Mouse (Mus musculus): ENCODE measurements at regions not wholly inside any gene's neighbourhood (a gene's known extent, or its start where the extent isn't known, plus 50 kb on each side); places are given as distances from the start of the nearest gene placed in this dataset.

DNA sequence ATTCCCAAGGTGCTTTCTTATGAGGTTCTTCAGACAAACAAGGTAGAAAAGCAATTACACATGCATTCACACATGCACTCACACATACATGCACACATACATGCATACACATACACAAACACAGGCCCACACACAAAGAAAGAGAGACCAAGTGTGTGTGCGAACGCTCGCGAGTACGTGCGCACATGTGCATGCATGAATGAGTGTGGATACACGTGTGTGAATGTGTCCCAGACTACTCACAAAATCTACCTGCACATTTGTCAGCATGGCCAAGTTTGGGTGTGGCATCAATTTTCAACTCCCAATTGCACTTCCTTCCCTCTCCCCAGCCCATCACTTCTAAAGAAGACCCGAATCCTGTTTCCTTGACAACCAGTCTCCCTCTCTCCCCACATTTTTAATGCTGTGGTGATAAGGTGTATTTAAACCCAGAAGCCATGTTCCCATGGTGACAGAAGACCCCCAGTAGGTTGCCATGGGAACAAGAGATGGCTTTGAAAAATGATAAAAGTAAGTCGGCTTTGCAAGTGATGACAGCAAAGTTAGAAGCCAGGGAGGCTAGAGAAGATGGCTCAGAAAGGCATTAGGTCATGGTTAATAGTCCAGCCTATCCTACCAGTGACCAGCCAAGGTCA lies 206.3 kb downstream of the Rpl10-ps3 start:
- peak; percentile 84 for DNase-seq (ENCODE audit: low read depth, low spot score)

DNA sequence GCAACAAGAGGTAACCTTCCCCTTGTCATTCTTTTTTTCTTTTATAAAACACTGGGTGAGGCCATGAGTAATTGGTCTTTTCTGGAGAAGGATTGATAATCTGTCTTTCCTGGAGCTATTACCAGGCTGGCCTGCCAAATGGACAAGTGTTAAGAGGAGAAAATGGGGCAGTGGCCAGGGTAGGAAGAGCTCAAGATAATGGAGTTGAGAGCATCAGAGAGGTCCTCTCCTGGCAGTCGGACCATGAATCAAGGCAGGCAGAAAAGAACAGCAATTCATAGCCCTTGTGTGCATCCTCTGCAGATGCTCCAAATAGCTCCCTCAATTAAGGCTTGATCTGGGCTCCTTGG lies 208.2 kb downstream of the Rpl10-ps3 start:
- no peak for DNase-seq (ENCODE audit: low read depth, low spot score)

DNA sequence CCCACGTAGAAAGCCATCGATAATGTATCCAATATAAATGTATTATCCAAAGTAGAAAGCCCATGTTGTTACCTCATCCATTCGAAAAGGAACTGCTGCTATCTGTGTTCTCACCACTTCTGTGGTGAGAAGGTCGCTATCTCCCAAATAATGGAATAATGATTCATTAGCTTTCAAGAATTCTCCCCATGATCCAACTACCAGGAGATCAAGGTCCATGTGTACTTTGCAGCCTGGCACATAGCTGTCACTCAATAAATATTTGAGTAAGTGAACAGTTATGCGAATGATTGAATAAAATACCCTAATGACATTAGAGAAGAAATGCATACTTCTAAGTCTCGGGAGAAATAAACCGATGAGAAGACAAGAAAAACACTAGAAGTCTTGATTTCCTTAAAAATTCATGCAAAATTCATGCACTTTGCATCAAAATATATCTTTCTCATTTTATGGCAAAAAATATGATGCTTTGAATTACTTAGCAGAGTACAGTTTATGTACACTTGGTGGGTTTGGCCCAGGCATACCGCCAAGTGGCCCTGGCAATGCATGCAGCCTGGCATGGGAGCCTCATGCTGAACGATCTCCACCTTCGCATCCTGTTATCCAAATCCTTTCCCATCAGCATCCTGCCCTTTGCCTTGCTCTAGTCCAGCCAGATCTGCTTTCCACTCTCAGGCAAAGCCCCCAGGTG lies 208.7 kb downstream of the Rpl10-ps3 start:
- no peak for DNase-seq (ENCODE audit: low read depth, low spot score)

DNA sequence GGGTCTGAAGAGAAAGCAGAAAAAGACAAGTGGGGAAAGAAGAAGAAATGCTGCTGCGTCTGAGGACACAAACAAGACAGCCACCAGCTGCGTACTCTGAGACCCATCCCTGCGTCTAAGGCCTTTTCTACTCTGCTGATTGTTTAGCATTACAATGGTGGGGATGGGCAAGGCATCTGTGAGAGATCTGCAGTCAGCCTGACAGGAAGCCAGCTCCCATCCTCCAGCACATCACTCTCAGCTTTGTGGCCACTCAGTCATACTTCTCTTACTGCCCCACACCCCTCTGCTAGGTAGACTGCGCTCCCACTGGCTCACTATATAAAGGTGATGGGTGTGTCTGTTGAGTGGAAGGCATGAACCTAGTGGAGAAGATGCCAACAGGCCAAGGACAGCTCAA lies 220.5 kb downstream of the Rpl10-ps3 start:
- DNase-seq (ENCODE audit: low read depth, low spot score): no peak

DNA sequence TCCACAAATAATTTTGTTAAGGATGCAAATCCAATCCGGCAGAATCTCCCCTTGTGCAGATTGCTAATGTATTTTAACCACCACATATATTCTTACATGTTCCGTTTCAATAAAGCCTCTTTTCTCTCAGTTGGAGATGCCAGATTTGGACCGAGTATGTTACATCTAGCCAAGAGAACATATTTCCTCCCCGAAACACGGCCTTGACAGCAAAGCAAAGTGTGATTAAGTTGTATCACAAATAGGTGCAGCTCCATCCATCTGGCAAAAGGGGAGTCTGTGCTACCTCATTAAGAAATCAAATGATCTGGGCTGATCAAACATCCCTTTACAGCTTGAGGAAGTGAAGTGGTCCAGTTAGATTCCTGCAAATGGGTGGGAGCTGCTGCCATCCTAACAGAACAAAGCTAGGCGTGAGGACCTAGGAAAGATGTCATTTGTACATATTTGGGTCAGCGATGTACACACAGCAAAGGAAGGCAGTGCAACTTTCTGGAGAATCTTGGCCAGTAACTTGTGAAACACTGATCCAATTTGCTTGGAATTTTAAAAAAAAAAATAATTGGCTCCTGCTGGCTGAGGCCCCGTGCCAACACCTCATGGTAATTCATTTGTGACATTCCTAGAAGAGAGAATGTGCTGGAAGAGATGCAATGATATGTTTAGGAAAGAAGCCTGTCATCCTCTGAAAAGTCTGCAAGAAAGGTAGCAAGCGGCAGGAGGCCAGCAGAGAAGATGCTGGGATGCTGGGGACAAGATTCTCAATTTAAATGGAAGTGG lies 223.8 kb downstream of the Rpl10-ps3 start:
- DNase-seq (ENCODE audit: low read depth, low spot score): peak; percentile 66

DNA sequence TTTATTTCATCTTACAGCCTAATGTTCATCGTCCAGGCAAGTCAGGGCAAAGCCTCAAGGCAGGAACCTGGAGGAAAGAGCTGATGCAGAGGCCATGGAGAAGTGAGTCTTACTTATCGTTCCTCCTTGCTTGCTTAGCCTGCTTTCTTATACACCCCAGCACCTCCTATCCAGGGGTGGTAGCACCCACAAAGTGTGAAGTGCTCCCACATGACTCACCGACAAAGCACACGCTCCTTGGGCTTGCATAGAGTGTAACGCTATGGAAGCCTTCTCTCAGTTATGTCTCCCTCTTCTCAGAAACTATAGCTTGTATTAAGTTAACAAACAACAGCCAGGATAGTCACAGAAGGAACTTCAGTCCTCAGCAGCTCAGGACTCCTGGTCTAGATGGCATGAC lies 225.4 kb downstream of the Rpl10-ps3 start:
- DNase-seq (ENCODE audit: low read depth, low spot score): no peak

DNA sequence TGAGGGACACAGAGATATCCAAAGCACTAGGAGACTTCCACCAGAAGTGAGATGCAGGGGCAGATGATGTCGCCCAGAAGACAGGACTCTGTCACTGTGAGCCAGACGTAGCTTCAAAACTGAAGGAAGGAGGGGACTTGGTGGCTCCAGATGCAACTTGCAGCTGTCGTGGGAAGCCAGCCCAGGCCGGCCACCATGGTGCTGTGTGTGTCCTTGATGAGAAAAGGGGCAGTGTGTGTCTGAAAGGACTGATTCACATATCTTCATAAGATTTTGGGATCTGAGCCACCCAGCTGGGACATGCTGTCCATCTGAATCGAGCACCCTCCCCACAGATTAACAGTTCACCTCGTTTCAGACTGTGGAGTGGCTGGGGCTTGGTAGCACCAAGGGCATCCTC lies 226.2 kb downstream of the Rpl10-ps3 start:
- no peak for DNase-seq (ENCODE audit: low read depth, low spot score)

DNA sequence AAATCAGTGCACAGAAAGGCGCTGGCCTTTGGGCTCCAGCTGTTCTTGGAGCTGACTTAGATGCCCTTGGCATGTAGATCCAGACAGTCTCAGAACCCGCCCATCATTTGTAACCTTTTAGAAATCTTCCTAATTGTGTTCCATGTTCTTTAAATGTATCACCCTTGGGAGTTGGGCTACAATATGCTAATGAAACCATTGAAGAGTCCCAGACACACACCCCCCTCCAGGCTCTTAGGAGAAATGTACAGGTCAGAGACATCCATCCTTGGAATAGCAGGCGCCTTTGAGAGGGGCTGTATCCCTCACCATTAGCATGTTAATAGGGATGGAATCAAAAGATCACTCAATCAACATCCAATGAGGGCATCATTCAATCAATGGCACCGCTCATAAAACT lies 238.2 kb downstream of the Rpl10-ps3 start:
- no peak for DNase-seq (ENCODE audit: low read depth, low spot score)

DNA sequence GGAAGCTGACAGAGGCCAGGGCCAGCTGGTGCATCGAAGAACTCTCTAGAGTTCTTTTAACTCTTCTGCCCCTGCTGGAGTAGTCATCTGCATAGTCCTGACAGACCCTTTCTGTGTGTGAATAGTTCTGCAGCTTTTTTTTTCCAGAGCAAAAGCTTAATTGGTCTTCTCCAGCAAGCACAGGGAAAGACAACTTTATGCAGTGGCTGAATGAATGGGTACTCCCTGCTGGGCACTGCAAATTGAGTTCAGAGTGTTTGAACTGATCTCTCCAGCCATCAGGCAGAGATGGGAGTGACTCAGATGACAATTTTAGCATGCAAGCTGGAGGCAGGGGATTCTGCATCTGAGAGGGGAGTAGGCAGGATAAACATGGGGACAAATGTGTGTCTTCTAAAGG lies 242.0 kb downstream of the Rpl10-ps3 start:
- DNase-seq (ENCODE audit: low read depth, low spot score): no peak

DNA sequence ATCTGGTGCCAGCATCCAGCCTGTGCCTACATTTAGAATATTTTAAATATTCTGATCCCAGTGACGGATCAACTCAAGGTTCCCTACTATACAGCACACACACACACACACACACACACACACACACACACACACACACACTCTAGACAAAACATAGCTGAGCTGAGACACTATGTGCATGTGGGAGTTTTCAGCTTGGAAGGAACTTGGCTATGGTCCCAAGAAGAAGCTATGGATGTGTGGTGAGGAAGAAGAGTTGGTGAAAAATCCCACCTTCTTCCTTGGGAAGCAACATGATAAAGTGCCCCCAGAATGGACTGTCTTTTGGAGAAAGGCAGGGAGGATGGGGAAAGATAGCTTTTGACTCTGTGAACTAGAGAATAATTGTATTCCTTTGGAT lies 243.7 kb downstream of the Rpl10-ps3 start:
- no peak for DNase-seq (ENCODE audit: low read depth, low spot score)

DNA sequence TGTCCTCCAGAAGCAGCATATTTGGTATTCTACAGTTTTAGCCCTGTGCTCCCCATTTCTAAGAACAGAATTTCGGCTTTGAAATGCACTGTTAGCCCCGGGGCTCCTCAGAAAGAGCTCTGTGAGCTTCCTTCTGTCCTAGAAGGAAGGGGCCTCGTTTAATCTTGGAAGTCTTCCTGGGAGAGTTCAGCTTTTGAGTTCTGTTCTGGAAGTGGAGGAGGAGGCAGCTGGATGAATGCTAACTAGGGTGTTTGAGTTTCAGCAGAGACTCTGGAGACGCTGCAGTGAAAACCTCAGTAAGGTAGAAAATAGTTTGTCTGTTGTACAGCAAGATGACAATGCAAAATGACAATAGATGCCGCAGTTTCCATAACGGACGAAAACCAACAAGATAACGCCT lies 253.8 kb downstream of the Rpl10-ps3 start:
- no peak for DNase-seq (ENCODE audit: low read depth, low spot score)

DNA sequence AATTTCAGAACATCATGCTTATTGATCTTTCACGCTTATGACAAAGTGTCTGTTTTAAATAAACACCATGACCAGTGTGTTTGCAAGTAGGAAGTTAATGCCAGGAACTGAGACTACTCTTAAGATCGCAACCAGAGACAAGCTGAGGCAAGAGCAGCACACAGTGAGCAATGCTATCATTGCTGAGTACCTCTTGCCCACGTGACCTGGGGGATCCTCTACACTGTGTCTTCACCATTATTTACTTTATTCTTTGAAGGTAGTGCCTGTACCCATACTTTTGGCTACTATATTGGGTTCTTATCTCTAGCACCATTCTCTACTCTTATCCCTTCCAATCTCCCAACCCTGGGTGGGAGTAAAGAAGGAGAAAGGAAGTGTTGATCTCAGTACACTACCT lies 254.9 kb downstream of the Rpl10-ps3 start:
- no peak for DNase-seq (ENCODE audit: low read depth, low spot score)

DNA sequence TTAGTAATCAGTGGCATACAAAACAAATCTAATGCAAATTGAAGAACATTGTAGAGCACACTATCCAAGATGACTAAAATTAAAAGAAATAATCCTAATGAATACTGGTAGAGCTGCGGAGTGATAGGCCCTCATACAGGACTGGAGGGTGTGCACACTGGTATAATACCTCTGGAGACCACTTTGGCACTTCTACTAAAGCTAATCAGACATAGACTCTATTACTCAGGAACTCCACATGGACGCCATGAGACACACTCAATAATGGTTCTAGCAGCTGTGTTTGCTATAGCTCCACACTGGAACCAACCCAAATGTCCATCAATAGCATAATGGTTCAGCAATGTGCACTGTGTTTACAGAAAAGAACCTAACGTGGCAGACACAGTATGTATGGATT lies 264.6 kb downstream of the Rpl10-ps3 start:
- no peak for DNase-seq (ENCODE audit: low read depth, low spot score)

DNA sequence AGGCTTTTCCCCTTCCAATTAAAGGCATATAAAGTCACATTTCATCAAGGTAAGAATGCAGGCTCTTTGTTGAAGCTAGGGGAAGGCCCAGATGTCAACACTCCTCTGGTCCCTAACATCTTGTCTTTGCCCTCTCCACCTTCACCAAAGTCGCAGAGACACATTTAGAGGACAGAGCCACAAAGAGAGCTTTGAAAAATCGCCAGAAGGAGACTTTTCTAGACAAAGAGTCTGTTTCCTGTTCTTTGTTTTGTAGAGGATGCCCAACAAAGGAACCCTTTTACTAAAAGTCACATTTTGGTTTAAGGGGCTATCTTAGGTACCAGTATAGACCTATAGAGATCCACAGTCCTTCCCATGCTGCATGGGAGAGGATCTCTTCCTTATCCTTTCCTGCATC lies 269.9 kb upstream of the Ncam1 start:
- no peak for DNase-seq (ENCODE audit: low read depth, low spot score)

DNA sequence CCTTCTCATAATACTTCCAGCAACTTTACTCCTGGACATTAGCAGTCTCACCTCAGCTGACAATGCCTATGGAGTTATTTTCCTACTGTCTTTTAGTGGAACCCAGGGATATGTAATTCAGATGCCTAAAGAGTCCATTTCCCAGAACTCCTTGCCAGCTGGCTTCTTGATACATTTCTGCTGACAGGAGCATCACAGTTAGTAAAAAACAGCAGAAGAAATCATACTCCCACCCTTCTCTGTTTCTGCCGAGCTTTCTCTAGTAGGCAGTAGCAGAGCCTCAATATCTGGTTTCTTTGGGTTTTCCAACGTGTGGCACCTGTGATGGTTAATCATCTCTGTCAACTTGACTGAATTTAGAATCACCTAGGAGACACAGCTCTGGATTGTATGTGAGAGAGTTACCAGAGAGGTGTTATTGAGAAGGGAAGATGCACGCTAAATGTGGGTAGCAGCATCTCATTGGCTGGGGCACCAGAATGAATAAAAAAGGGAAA lies 269.1 kb upstream of the Ncam1 start:
- DNase-seq (ENCODE audit: low read depth, low spot score): no peak

DNA sequence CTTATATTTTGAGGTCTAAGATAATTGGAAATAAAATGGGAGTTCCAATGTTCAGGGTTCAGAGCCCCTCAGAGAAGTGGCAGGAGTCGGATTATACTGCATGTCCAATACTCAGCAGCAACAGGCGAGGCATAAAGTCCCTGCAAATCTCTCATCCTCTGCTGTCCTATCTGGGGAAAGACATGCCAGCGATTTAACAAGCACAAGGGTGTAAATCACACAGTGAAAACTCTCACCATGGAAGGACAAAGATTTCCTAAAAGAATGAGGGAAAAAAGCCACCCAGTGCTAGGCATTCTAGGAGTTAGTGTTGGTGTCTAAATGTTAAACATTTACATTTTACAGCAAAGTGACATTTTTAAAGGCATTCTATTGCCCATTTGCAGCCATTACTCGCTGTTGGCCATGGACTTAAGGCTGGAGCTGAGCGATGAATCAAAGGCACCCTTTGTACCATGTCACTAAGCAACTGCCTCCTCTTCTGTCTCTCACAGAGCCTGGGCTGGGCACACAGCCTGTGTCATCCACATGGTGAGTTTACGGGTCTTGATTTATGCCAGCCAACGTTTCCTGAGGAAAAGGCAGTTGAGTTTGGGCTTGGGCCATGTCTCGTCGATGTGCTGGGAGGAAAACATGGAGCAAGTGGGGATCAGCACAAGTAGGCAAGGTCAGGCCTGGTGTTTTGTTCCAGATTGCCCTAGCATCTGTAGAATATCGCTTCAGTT lies 265.9 kb upstream of the Ncam1 start:
- peak; percentile 60 for DNase-seq (ENCODE audit: low read depth, low spot score)

DNA sequence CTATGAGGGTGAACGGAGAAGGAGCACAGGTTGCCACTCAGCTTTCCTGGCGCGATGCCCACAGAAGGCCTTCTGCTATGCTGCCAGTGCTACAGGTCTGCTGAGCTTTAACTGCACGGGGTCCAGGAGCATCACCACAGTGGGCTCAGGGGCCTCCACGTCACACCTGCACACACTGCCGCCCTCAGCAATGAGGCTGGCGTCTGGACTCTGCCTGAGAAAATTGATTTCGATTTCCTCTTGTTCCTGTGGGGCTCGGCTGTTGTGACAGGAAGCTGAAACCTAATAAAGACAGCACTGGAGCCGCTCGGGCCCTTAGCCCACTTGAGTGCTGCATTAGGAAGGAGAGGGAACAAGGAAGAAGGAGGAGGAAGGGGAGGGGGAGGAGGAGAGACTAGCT lies 239.5 kb upstream of the Ncam1 start:
- DNase-seq (ENCODE audit: low read depth, low spot score): no peak

DNA sequence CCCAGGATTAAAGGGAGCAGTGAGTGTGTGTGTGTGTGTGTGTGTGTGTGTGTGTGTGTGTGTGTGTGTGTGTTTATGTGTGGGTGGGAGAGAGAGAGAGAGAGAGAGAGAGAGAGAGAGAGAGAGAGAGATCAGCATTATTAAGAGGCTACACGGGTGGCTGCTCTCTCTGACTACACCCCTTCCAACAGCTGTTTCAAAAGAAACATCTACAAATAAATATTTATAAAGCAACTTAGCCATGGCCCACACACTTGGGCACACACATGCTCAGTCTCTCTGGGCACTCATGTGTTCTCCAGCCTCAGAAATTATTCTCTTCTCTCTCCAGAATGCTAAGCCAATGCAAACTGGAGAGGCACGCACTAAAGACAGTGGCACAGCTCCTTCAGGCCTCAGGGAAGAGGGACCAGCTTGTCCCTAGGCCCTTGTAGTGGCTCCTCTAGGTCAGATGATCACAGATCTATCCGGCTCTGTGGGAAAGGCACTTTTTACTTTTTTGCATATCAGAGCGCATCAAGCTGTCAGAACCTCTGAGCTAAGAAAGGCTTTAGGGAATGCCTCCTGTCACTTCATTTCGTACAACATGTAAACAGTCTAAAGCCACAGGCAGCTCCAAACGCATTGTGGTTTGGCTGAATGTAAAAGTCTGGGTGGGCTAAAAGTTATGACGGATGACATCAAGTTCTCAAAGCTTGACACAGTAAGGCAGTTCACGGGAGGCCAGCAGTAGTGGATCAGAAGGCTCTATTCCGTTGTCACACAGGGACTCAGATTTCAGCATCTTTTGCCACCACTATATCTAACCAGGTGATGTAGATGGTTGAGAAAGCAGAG lies 233.8 kb upstream of the Ncam1 start:
- DNase-seq (ENCODE audit: low read depth, low spot score): no peak

DNA sequence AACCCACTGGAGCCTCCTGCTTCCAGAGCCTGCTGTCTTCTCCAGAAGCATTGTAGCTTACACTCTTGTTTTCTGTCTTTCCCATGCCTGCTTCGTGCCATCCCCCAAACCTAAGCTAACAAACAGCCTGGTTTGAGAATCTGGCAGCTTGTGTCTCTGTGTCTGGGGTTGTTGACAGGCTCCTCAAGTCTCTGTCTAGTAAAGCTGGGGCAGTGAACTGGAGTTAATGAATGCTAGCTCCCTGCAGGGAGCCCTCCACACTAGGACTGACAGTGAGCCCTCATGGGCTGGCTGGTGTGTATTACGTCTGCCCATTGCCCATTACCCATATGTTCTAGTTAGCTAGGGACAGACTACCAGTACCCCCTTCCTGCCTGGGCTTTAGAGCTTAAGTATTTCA lies 232.6 kb upstream of the Ncam1 start:
- no peak for DNase-seq (ENCODE audit: low read depth, low spot score)

DNA sequence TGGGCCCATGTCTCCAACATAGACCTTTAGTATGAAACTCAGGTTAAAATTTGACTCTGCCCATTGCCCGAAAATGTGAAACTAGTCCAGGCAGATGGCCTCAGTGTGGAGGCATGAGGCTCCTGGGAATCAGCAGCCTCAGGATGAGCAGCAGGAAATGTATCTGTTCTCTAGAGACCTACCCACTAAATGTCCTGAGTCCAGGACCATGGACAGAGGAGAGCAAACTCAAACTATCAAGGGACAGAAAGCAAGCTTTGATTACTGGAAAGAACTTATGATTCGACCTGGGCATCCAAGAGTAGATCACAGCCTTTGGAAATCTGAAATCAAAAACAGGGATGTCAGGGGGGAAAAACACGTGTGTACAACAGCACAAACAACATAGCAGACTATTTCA lies 230.3 kb upstream of the Ncam1 start:
- no peak for DNase-seq (ENCODE audit: low read depth, low spot score)

DNA sequence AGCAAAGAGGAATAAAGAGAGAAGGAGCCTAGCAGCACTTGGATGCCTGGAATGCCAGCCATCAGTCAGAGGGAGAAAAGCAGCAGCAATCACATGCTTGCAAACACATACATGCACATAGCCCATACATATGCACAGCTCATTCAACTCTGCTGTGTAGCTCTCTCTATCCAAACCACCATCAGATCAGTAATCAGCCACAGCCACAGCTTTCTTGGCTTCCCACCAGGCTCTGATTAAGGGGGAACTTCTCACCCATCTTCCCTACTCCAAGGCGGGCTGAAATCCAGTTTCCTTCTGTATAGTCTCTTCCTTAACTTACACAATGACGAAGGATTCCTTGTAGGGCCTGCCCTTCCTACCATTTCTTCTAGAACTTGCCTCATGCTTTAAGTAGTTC lies 229.8 kb upstream of the Ncam1 start:
- DNase-seq (ENCODE audit: low read depth, low spot score): no peak
